Mouse (Mus musculus): ENCODE results near the gene Sept9. TPM values are rescaled to one million over a fixed set of nuclear protein-coding genes. Genes with fewer than 3 reads are reported as not detected.

Gene Sept9
- total RNA-seq, 2 experiments from 2014 or later = 70.0 to 71.1 TPM

- intact Hi-C loops (cut with DNase I) = no loop called here
- DNase-seq = no peak
These were observed 43.1 kb downstream of the Sept9 start for GRCm38 (mm10) chr11:117242339-117243084.

- no peak for DNase-seq
- intact Hi-C loops (cut with DNase I) = no loop called here
These were observed 44.3 kb downstream of the Sept9 start for GRCm38 (mm10) chr11:117243536-117244290.

GRCm38 (mm10) chr11:117245041-117245725 lies 45.7 kb downstream of the Sept9 start:
- intact Hi-C loops (cut with DNase I) = no loop called here
- no peak for DNase-seq

GRCm38 (mm10) chr11:117245846-117246245 lies 46.4 kb downstream of the Sept9 start:
- DNase-seq = no peak
- intact Hi-C loops (cut with DNase I) = loop anchor here (2.0 kb wide), 1 partner anchor 19 kb away; no protein-coding TSS in a partner anchor

GRCm38 (mm10) chr11:117246286-117246685 lies 46.8 kb downstream of the Sept9 start:
- DNase-seq = peak; percentile 33 to 37
- intact Hi-C loops (cut with DNase I) = loop anchor here (2.0 kb wide), 1 partner anchor 19 kb away; no protein-coding TSS in a partner anchor

- peak; percentile 72 to 78 for DNase-seq
- intact Hi-C loops (cut with DNase I) = loop anchor here (2.0 kb wide), 1 partner anchor 18 kb away; no protein-coding TSS in a partner anchor
These were observed 47.5 kb downstream of the Sept9 start for GRCm38 (mm10) chr11:117246981-117247431.

GRCm38 (mm10) chr11:117247541-117247940 lies 48.1 kb downstream of the Sept9 start:
- intact Hi-C loops (cut with DNase I) = loop anchor here (2.0 kb wide), 1 partner anchor 17 kb away; no protein-coding TSS in a partner anchor

GRCm38 (mm10) chr11:117248734-117249248 lies 49.3 kb downstream of the Sept9 start:
- intact Hi-C loops (cut with DNase I) = no loop called here
- DNase-seq = peak in 1 of 2 experiments; percentile 23

More at GRCm38 (mm10) chr11:117247541-117247940, 48.1 kb downstream of the Sept9 start:
- peak in 1 of 2 experiments; percentile 26 for DNase-seq

GRCm38 (mm10) chr11:117249282-117249984 lies 50.0 kb downstream of the Sept9 start:
- DNase-seq = peak; percentile 52 to 54
- intact Hi-C loops (cut with DNase I) = no loop called here

GRCm38 (mm10) chr11:117249985-117250928 lies 50.8 kb downstream of the Sept9 start:
- no peak for DNase-seq
- intact Hi-C loops (cut with DNase I) = no loop called here

- DNase-seq = no peak
- intact Hi-C loops (cut with DNase I) = no loop called here
These were observed 52.3 kb downstream of the Sept9 start for GRCm38 (mm10) chr11:117251755-117252154.

GRCm38 (mm10) chr11:117252846-117253245 lies 53.4 kb downstream of the Sept9 start:
- DNase-seq = no peak
- intact Hi-C loops (cut with DNase I) = no loop called here

- no peak for DNase-seq
- intact Hi-C loops (cut with DNase I) = no loop called here
These were observed 55.0 kb downstream of the Sept9 start for GRCm38 (mm10) chr11:117254161-117255107.

GRCm38 (mm10) chr11:117255108-117255489 lies 55.6 kb downstream of the Sept9 start:
- intact Hi-C loops (cut with DNase I) = no loop called here

GRCm38 (mm10) chr11:117256088-117256487 lies 56.6 kb downstream of the Sept9 start:
- DNase-seq = peak; percentile 47 to 56
- intact Hi-C loops (cut with DNase I) = no loop called here

More at GRCm38 (mm10) chr11:117255108-117255489, 55.6 kb downstream of the Sept9 start:
- no peak for DNase-seq

- intact Hi-C loops (cut with DNase I) = no loop called here
- DNase-seq = no peak
These were observed 57.4 kb downstream of the Sept9 start for GRCm38 (mm10) chr11:117256840-117257239.

- DNase-seq = no peak
- intact Hi-C loops (cut with DNase I) = no loop called here
These were observed 57.8 kb downstream of the Sept9 start for GRCm38 (mm10) chr11:117257266-117257665.

- DNase-seq = no peak
- intact Hi-C loops (cut with DNase I) = no loop called here
These were observed 58.4 kb downstream of the Sept9 start for GRCm38 (mm10) chr11:117257842-117258241.

Measured in heart, postnatal 10 days (tissue).